Mouse (Mus musculus) thymus, postnatal 0 days (tissue): ENCODE measurements around the gene Cdkal1. TPM values are rescaled to one million over a fixed set of nuclear protein-coding genes. Genes with fewer than 3 reads are reported as not detected.

Source experiments
- DNase-seq: peaks from one replicate; pipeline ENCODE4 v3.0.0-alpha.2; 2015; ENCODE audit warnings: low spot score
- polyA plus RNA-seq: library from polyadenylated mRNA; unstranded; fragments of >200 nt; fragmentation: Nextera tagmentation; extraction: Ambion mirVana; gene quantifications from 2 replicates; pipeline ENCODE4 v1.2.1, GENCODE M21; 2015

The Cdkal1 gene
- polyA plus RNA-seq, 1 experiment from 2014 or later = 31.9 TPM

GRCm38 (mm10) chr13:29199679-29200078, 655.8 kb downstream of the Cdkal1 start:
- no peak for DNase-seq

DNA sequence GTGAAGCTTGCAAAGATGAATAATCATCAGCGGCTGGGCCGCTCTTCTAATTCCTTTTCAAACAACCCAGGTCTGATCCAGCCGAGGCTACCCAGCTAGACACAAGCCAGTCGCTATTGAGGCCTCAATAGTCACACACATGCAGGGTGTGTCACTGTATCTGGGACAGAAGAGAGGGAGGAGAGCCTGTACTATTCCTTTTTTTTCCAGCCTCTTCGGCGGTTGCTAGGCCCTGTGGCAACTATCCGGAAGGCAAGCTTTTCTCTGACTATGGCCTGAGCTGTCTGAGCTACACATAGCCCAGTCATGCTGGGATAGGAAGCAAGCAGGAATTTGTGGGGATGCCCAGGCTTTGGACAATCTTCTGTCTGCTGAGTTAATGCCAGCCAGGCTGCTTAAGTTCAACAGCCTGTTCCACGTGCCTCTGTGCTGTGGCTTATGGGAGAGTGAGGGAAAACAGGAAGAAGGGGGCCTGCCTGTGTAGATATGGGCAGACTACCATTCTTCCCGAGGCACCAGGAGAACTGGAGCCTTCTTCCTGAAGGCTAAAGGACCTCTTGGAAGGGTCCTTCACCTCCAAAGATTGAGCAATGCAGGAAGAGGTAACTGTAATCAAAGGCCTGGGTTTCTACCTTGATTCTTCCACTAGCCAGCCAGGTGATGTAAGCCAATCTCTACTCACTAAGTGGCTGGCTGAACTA, 658.5 kb downstream of the Cdkal1 start:
- no peak for DNase-seq

DNA sequence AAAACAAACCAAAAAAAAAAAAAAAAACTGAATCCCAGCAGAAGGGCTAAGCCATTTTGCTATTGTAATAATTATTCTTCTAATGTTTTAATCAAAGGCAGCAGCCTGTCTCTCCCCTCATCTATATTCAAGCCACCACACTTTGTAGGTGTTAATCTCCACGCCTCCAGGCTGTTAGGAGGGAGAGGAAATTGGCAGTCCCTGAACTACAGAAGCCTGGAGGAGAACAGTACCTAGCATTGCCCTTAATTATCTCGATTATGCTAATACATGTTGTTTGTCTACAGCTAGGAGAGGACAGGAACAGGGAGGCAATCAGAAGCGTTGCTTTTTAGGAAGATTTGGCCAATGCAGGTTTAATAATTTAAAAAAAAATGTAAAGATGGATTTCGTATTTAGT, 659.8 kb downstream of the Cdkal1 start:
- no peak for DNase-seq

GRCm38 (mm10) chr13:29194946-29195345, 660.5 kb downstream of the Cdkal1 start:
- DNase-seq = no peak

DNA sequence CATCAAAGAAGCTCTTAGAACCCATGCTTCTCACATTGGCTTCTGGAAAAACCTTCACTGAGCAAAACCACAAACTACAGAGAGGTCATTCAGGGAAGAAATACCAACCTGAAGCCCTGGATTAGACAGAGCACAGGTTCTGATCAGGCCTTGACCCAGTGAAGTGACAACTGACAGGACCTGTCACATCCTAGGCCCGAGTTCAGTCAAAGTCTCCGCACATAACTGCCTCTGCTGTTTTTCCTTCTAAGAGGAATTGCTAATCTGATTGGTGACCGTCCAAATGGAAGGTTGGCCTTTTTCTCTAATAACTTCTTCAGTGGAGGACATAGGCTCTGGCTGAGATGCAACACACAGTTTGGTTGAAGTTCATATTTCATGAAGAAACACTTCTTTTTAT, 662.8 kb downstream of the Cdkal1 start:
- no peak for DNase-seq

- DNase-seq = no peak
These were observed 664.9 kb downstream of the Cdkal1 start for GRCm38 (mm10) chr13:29190548-29190947.

DNA sequence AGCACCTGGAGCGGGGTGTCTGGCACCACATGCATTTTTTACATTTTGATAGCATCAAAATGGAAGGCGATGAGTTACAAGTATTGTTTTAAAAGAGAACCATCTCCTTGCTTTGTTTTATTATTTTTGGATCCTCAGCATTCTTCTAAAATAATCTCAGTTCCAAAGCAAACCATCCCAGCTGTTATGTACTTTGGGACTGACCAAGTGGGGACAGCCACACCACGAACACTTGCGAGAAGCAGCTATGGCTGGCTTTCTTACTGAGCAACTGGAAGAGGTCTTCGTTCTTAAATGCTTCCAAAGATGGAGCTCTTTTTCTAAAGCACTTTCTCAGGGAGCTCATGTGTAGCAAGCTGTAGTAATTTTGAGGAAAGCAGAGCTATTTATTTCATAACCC, 668.7 kb downstream of the Cdkal1 start:
- DNase-seq = no peak

DNA sequence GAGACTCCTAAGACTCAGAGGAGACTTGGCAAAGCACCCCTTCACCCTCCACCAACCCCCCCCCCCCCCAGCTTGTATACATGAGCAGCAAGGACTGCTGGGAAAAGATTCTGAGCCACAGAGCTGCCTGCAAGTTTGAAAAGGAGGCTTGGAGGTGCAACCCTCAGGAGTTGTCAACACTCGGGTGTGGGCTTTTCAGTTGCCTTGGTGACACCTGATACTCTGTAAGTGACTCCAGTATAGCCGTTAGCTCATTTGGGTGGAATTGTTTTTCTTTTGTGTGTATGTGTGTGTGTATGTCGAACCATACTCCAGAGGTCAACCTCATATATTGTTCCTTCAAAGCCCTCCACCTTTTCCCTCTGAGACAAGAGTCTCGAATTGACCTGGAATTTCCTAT, 669.9 kb downstream of the Cdkal1 start:
- DNase-seq = no peak

DNA sequence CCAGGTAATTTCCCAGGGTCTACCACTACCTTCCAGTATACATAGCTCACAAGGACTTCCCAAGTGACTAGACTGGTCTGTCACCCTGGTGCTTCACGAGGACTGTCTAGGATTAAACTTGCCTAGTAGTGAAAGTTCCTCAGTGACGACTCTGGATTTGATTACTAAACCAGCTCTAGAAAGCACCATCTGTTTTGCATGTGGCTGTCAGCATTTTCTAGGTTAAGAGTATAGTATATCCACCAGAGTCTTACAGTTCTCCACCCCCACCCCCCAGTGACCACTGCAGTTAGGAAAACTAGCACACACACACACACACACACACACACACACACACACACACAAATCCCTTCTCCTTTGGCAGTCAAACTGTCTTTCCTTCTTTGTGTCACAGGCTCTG, 670.9 kb downstream of the Cdkal1 start:
- no peak for DNase-seq

GRCm38 (mm10) chr13:29179861-29180260, 675.6 kb downstream of the Cdkal1 start:
- DNase-seq = no peak

- DNase-seq = no peak
These were observed 676.2 kb downstream of the Cdkal1 start for GRCm38 (mm10) chr13:29179260-29179659.

DNA sequence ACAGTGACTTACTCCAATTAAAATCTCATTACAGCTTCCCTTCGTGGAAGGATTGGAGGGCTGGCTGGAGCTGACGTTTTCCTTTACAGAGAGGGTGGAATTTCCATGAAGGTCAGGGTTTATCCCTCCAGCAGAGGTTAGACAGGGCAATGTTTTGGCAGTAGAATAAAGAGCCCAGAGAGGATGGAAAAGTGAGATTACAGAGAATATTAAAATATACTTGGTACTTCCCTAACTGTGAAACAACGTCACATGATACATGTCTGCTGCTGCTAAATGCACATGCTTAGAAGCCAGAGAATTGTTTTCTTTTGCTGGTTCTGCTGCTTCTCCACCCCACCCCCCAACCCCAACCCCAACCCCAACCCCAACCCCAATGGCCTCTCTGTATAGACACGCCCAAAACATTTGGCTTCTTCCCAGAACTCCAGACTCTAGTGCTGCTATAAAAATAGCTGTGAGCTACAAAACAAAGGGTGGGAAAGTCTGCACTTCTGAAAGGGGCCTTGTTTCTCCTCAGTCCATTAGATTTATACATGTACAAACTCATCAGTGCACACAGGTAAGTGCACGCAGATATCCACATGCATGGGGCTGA, 677.5 kb downstream of the Cdkal1 start:
- DNase-seq = no peak

DNA sequence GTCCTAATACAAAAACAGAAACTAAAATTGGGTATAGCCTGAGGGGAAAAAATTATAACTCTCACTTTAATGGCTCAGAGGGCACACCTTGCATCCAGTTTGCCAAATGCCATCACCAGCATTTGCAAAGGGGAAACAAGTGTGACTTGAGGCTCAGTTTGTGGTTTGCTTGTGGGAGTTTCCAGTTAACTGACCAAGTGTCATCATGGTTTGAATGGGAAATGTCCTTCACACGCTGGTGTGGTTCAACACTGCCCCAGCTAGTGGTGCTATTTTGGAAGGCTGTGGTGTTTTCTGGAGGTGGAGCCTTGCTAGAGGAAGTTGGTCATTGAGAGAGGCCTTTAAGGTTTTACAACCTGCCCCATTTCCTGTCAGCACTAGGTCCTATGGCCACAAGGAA, 686.1 kb downstream of the Cdkal1 start:
- DNase-seq = no peak

DNA sequence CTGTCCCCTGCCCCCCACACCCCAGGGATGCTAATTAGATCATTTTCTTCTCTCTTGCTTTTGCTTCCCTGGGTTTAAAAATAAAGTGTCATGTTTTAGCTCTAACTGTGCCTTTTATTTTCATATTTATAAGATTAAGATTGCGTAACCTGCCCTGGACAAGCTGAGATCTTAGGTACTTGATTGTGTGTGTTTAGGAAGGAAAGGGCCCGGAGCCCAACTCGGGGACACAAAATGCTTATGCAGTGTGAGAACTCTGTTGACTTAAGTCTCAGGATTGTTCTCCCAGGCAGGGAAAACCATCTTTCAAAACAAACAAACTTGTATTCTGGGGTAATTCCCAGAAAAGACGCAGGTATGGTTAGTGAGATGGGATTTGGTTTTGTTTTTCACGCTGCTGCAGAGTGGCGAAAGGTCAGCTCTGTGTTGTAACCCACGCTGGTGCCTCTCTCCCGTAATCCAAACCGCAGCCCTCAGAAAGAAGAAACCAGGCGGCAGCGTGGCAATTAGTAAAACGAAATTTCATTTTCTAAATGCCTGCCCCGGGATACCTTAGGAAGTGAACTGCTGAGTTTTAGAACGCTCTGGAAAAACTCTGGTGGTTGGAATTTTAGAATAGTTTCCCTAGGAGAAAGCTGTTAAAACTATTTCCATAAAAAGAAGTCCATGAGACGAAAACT, 690.5 kb downstream of the Cdkal1 start:
- no peak for DNase-seq

DNA sequence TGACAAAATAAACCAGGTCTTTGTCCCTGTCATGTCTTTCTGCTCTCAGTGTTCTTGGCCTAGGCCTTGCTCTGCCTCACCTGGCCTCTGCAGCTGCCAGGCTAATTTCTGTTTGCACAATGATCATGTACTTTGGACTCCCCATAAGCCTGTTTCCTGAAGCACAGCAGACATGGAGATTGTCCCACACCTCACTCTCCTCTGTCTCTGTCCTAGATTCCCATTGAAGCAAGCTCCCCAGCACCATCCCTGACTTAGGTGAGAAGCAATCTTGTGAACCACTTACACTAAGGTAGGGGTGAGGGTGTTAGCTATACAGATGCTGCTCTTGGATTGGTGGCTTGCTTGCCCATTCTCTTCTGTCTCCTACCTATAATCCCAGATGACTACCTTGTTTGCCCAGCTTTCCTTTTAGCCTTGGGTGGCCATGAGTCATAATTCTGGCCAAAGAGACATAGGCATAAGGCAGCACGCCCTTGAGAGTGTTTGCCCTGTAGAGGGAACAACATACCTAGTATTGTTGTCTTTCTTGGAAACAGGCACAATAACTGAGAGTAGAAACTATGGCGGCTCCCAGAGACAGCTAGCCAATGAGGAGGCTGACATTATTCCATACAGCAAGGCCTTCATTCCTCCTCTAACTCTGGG, 692.5 kb downstream of the Cdkal1 start:
- no peak for DNase-seq

GRCm38 (mm10) chr13:29162444-29162843, 693.0 kb downstream of the Cdkal1 start:
- DNase-seq = no peak

DNA sequence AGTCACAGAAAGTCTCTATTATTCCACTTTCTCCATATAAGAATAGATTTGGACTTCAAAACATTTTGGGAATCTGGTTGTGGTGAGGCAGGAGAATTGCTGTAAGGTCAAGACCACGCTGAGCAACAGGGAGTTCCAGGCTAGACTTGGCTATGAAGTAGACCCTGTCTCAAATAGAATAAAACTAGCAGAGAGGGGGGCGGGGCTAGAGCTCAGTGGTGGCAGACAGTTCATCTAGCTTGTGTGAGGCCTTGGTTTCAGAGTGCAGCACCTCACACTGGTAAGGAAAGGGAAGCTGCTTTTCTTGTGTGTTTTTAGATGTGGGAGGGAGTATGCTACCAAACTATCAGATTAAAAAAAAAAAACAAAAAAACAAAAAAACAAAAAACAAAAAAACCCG, 694.0 kb downstream of the Cdkal1 start:
- peak; percentile 6 for DNase-seq

- DNase-seq = peak; percentile 57
These were observed 698.8 kb downstream of the Cdkal1 start for GRCm38 (mm10) chr13:29156703-29157102.

DNA sequence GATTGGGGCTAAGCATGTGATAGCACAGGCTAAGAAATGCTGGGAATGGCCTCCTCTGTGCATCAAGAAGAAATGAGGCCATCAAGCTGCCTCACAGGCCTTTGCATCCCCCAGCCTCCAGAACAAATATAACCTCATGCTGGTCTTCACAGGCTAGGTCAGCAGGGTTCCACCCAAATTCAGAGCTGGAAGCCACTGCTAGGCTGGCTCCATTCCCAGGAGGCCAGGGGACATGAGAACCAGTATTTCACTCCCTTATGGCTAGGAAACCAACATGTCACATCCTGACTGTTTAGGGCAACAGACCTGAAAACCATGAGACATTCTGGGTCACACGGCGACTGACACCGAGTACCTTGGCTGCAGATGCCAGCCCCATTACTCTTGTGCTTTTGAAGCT, 700.2 kb downstream of the Cdkal1 start:
- DNase-seq = no peak

DNA sequence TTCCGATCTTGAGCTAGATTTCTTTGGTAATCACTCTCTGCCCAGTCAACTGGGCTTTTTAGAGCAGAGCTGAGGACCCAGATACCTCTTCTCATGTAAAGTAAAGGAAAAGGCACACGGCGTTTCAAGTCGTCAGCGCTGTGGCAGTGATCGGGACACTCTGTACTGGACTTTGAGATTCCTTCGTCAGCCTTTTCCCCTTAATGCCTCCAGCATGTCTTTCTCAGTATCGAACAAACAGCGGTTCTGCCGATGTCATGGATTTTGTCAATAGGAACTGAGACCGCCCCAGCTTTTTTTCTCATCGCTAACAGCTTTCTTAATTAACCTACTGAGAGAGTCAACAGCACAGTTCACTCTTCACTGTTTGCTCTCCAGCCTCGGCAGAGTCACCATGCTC, 705.4 kb downstream of the Cdkal1 start:
- DNase-seq = no peak

DNA sequence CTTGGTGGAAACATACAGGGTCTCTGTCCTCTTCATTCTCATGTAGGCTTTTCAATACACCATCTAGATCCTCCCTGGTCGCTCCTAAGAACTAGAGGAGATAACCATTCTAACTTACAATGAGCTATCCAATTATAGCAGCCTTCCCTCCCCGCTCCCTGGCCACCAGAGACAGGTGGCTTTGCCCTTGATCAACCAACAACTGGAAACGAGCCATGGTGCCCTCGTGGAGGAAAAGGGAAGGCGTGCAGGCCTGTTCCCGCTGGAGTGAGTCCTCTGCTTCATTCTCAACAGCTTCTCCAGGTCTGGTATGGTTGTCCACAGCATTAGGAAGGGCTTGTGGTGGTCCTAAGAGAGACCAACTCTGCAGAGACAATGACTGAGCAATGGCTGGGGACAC, 706.1 kb downstream of the Cdkal1 start:
- DNase-seq = no peak

DNA sequence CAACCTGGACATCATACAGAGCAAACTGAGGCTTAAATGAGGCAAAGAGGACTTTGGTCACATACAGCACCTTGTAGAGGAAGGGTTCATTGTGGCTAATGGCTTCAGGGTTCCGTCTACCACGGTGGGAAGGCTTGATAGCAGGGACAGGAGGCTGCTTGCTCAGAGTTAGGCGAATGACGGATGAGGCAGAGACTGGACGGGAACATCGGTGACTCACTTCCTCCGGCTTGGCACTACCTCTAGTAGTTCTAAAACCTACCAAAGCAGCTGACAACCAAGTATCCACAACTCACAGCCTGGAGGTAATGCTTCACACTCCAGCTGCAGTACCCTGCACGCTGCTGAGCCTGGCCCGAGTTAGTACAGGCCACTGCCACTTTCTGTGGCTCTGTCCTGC, 706.9 kb downstream of the Cdkal1 start:
- DNase-seq = no peak
